9 mouse cellular contexts compared by ENCODE assay signal in the genomic region with DNA sequence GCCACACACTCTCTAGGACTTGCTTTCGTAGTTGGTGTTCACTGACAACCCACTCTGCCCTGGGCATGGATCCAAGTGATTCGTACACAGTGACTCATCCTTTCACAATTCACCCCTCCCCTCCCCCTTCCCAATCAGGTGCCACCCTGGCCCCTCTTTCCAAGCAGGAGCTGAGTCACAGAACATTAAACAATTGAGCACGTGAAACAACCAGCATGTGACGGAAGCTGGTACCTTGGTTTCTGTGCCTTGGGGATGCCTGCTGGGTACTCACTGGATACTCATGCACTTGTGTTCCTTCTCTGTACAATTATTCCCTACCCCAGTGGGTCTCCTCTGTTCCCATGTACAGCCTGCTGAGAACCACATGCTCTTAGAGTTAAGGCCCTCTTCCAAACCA. TPM values are rescaled to one million over a fixed set of nuclear protein-coding genes. Genes with fewer than 3 reads are reported as not detected.
DNase-seq lines count a peak whose midpoint lies in the region; ATAC-seq and TF ChIP-seq lines count a peak whose summit lies in the region.
"Had no signal": no experiment of that assay in that cellular context is flagged by ENCODE, and none has a peak within 500 bp of the region (broad histone marks: within the 10 kb centered on the region; RNA-seq: fewer than 3 reads in every experiment).

No protein-coding gene starts in this region.

- TF ChIP-seq CTCF in stomach, postnatal 0 days (IDR thresholded peaks at IDR 0.05; ENCODE audit: low read depth): no peak

- no peak overlapping the region for H3K9ac ChIP-seq in midbrain, embryonic 11.5 days (ENCODE audit: low read length)
- H3K9ac ChIP-seq in stomach, postnatal 0 days (ENCODE audit: low read length): no peak overlapping the region
- H3K9ac ChIP-seq: heart, embryonic 13.5 days had no signal

- peak; percentile 14 for DNase-seq in midbrain, embryonic 11.5 days (ENCODE audit: low spot score, missing footprints)
- DNase-seq in midbrain, embryonic 10.5 days (ENCODE audit: low spot score): no peak
- peak; percentile 70 for DNase-seq in cerebellum, adult 9-10 months
- DNase-seq in layer of hippocampus, adult 8-10 months (ENCODE audit: low spot score in 2 of 2): peak; percentile 65 to 78
- DNase-seq in stomach, postnatal 0 days (ENCODE audit: low spot score): peak; percentile 53
- DNase-seq in yolk sac, embryonic 10.5 days (ENCODE audit: low spot score): no peak
- no peak for DNase-seq in thymus, postnatal 0 days (ENCODE audit: low spot score)
- DNase-seq in spleen, postnatal 4 days (ENCODE audit: low spot score in 2 of 2): no peak

- H3K4me1 ChIP-seq in midbrain, embryonic 11.5 days (ENCODE audit: control insufficient read depth, insufficient read depth, low read length): no peaks in the 10 kb centered on the region
- H3K4me1 ChIP-seq in midbrain, embryonic 10.5 days: no peaks in the 10 kb centered on the region
- no peaks in the 10 kb centered on the region for H3K4me1 ChIP-seq in stomach, postnatal 0 days (replicated peaks; ENCODE audit: control insufficient read depth, insufficient read depth)
- H3K4me1 ChIP-seq: heart, embryonic 13.5 days had no signal

- H3K36me3 ChIP-seq in midbrain, embryonic 11.5 days (ENCODE audit: control insufficient read depth, insufficient read depth, low read length): no peaks in the 10 kb centered on the region
- H3K36me3 ChIP-seq in midbrain, embryonic 10.5 days: no peaks in the 10 kb centered on the region
- no peaks in the 10 kb centered on the region for H3K36me3 ChIP-seq in stomach, postnatal 0 days (ENCODE audit: control insufficient read depth, insufficient read depth, low read length)
- H3K36me3 ChIP-seq: heart, embryonic 13.5 days had no signal

- H3K27ac ChIP-seq in midbrain, embryonic 11.5 days (ENCODE audit: low read depth, low read length): no peak overlapping the region
- H3K27ac ChIP-seq in midbrain, embryonic 10.5 days (replicated peaks): no peak overlapping the region
- no peak overlapping the region for H3K27ac ChIP-seq in stomach, postnatal 0 days (replicated peaks)
- H3K27ac ChIP-seq: heart, embryonic 13.5 days had no signal

- ATAC-seq in midbrain, embryonic 11.5 days (ENCODE audit: low FRiP score): no peak
- ATAC-seq in stomach, postnatal 0 days (ENCODE audit: low FRiP score, low TSS enrichment): peak; percentile 24; the same call in 1 of the 2 replicates

- H3K4me3 ChIP-seq in midbrain, embryonic 11.5 days (ENCODE audit: low read depth, low read length): no peak overlapping the region
- H3K4me3 ChIP-seq in midbrain, embryonic 10.5 days: no peak overlapping the region
- H3K4me3 ChIP-seq in stomach, postnatal 0 days (ENCODE audit: low read depth, low read length): no peak overlapping the region
- H3K4me3 ChIP-seq: heart, embryonic 13.5 days had no signal

- no peak overlapping the region for H3K4me2 ChIP-seq in midbrain, embryonic 11.5 days
- no peak overlapping the region for H3K4me2 ChIP-seq in stomach, postnatal 0 days (replicated peaks; ENCODE audit: low read depth)
- H3K4me2 ChIP-seq: heart, embryonic 13.5 days had no signal

- TF ChIP-seq EP300 in stomach, postnatal 0 days (optimal IDR thresholded peaks at IDR 0.05): no peak

- WGBS in midbrain, embryonic 11.5 days: 91% methylated on average over 4 of the region's 4 CpGs
- 89% methylated on average over 4 of the region's 4 CpGs for WGBS in midbrain, embryonic 10.5 days
- 42% methylated on average over 4 of the region's 4 CpGs for WGBS in stomach, postnatal 0 days

- H3K27me3 ChIP-seq in midbrain, embryonic 11.5 days (ENCODE audit: control insufficient read depth, insufficient read depth, low read length): no peaks in the 10 kb centered on the region
- H3K27me3 ChIP-seq in midbrain, embryonic 10.5 days (ENCODE audit: low read depth, poor library complexity, severe bottlenecking): no peaks in the 10 kb centered on the region
- no peaks in the 10 kb centered on the region for H3K27me3 ChIP-seq in stomach, postnatal 0 days (ENCODE audit: control insufficient read depth, insufficient read depth, low read length)
- H3K27me3 ChIP-seq: heart, embryonic 13.5 days had no signal

- H3K9me3 ChIP-seq in midbrain, embryonic 11.5 days (ENCODE audit: control insufficient read depth, low read length): no peaks in the 10 kb centered on the region
- no peaks in the 10 kb centered on the region for H3K9me3 ChIP-seq in midbrain, embryonic 10.5 days (replicated peaks)
- no peaks in the 10 kb centered on the region for H3K9me3 ChIP-seq in stomach, postnatal 0 days (ENCODE audit: control insufficient read depth, low read length)
- H3K9me3 ChIP-seq: heart, embryonic 13.5 days had no signal

RNA-seq across cellular contexts. Expression of gene Fam19a5, which starts 53.0 kb away (rescaled TPM):
- 5.8 TPM in 2 replicates for polyA plus RNA-seq in midbrain, embryonic 11.5 days (2014; fragmentation: Nextera tagmentation; extraction: Ambion mirVana)
- polyA plus RNA-seq in midbrain, embryonic 10.5 days (2016; fragmentation: Nextera tagmentation; extraction: Ambion mirVana): 5.9 TPM in 2 replicates
- 100 to 1,000 TPM; 117 to 129 (median 120) TPM for total RNA-seq in layer of hippocampus, adult 8-10 months (2022)
- polyA plus RNA-seq in stomach, postnatal 0 days (2015; fragmentation: Nextera tagmentation; extraction: Ambion mirVana): 3.0 and 3.6 TPM in 2 replicates
- 0.72 and 0.91 TPM in 2 replicates for polyA plus RNA-seq in thymus, postnatal 0 days (2015; fragmentation: Nextera tagmentation; extraction: Ambion mirVana)

Comparison
In these comparisons a context has a peak if more than half of its experiments do, and no peak if none do; other contexts are left out.
1. DNase-seq: peak in midbrain, embryonic 11.5 days (single experiment), cerebellum, adult 9-10 months (single experiment), layer of hippocampus, adult 8-10 months (2 of 2) and stomach, postnatal 0 days (single experiment); none in midbrain, embryonic 10.5 days (single experiment), yolk sac, embryonic 10.5 days (single experiment), thymus, postnatal 0 days (single experiment) and spleen, postnatal 4 days (0 of 2).